Mouse (Mus musculus) fibroblast of lung, adult 2 months (primary cell): ENCODE data around the gene Unc13b.

Experiments
- DNase-seq: peaks from one replicate; pipeline ENCODE4 v3.0.0-alpha.2; 2011; ENCODE audit warnings: low read depth

The Unc13b gene

DNA sequence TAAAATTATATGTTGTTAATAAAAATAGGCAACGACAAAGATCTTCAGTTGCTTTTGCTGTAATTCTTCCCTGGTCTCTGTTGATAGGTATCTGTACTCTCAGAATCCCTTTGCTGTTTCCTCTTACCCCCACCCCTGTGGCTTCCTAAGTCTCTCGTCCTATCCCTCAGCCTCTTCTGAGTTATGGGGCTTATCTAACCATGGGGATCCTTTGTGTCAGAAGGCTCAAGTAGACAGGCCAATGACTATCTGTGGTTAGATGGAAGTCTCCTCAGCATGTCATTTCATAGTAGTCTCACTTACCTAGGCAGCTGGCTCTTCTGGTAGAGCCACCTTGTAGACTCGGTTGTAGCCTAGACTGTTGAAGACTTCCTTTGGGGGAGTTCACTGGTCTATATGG lies 173.1 kb downstream of the Unc13b start:
- no peak for DNase-seq

DNA sequence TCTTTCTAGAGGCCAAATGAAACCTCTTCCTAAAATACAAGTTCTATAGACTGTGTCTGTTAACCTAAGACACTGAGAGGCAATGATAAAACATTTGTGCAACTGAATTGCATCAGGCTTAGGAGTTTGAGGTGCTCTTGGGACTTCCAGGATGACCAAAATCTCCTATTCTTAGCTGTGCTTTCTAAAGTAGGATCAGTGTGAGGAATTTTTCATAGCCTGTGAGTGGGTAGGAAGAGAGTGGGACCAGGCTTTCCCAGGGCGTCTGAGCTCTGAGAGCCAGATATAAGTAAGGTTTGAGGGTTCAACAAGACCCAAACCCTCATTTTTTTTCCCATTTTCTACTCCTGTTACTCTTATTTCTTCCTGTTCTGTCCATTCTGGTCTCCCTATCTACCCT lies 174.2 kb downstream of the Unc13b start:
- DNase-seq, result no peak

DNA sequence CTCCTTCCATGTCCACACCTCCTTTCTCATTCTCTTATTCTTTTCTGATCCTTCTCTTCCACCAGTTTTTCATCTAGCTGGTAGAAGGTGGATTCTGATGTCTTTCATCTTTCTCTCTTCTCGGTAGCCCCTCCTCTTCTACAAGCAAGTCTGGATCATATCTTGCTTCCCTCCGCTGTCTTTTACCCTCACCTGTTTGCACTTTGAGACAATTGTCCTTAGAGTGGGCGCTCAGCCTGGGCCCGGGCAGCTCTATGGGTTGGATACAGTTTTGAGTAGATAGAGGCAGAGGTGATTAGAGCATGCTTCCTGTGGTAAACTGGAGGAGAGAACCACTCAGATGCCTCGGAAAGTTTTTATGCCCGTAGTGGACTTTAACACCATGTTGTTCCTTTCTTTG lies 174.7 kb downstream of the Unc13b start:
- DNase-seq, result no peak

DNA sequence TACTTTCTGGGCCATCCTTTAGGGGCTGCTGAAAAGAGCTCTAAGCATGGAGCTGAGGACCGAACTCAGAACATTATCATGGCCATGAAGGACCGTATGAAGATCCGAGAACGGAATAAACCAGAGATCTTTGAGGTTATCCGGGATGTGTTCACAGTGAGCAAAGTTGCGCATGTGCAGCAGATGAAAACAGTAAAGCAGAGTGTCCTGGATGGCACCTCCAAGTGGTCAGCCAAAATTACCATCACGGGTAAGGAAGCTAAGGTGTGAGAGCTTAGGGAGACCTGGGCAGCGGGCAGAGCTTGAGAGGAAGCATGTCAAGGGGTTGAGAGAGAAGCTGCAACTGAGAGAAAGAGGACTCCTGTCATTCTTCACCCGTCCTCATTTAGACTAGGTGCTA lies 178.1 kb downstream of the Unc13b start:
- DNase-seq, result no peak

DNA sequence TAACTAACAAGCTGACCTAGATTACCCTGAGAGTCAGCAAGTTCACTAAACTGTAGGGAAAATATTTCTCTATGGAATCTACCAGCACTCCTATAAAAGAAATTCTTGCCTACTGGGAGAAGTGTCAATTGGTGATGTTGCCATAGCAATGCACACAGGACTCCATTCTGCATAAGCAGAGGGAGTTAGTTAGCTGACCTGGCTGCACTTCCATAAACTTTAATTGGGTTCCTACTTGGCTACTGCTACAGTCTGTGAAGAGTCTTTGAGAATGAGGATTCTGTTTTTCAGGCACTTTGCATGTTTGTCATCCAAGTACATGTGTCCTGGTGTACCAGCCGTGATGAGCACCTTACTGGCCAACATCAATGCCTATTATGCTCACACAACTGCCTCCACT lies 182.0 kb downstream of the Unc13b start:
- no peak for DNase-seq

DNA sequence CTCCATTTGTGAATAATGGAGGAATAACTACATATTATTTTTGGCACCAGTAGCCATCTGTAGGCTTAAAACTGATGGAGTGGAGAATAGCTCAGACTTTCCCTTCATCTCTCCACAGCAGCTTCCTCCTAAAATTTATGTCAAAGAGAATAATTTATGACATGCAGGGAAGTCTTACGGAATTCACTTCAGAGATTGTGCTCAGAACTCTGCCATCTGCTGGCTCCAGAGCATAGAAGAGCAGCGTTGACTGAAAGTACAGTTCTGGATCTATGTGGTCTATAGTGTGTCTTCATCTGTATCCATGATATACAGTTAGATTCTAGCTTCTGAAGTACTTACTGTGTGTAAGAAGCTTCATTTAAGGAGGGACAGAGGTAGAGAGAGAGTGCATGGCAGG lies 185.3 kb downstream of the Unc13b start:
- DNase-seq, result no peak

DNA sequence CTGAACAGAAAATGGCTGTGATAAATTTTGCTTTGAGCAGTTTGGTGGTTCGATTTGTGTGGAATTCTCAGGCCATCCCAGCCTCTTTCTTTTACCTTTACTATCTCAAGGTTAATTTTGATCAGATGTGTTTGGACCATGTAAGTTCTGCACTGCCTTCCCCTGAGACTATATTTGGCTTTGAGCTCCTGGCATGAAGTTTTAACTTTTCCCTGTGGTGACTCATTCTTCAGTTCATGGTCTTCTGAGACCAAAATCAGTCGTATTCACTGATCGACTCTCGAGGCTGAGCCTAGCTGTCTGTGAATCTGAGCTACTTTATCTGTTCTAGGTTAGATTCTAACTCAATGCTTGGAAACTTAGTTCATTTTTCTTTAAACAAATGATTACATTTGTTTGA lies 187.0 kb downstream of the Unc13b start:
- no peak for DNase-seq

DNA sequence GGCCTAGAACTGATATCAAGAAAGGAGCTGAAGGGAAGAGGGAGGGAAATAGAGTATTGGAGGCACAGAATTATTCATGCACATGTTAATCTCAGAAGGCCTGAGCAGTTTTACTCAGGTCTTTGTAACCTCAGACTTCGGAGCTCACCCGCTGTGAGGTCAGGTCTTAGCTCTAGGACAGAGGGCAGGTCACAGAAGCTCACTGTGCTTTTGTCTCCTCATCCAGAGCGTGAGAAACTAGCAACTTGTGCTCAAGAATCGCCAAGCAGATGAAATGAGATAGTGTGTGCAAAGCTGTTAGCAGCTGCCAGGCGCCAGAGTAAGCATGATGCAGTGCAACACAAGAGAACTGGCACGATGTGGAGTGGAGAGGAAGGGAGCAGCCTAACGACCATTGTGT lies 189.3 kb downstream of the Unc13b start:
- no peak for DNase-seq

DNA sequence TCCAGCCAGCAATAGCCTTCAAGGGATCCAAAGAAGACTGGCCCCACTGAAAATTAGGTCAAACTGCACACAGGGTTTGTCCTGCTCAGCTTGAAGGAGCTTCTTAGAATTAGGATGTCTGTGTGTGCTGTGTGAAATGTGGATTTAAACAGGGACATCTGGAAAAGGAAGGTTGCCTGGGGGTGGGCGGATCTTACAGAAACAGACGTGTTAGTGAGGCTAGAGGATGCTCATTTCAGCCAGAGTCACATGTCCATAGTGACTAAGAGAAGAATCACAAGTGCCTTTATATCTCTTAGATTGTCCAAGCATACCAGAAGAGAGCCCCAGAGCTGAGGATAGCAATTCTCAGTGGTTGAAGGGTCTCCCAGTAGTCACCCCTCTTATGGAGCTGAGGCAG lies 190.2 kb downstream of the Unc13b start:
- DNase-seq, result no peak

DNA sequence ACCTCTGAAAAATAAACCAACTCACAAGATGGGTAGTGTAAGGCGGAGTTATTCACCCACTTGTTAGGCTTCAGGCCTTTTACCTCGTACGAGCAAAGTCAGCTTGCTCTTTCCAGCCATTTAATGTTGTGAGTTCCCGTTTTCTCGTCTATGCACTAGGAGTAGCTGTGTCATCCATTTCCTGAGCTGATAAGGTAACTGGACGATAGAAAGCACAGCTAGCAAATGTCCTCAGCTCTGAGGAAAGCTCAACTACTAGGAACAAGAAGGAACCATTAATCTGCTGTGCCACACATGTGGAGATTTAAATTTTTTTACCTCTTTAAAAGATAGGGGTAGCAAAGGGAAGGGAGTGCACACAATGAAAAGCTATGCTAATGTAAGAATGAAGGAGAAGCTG lies 192.5 kb downstream of the Unc13b start:
- DNase-seq, result no peak

DNA sequence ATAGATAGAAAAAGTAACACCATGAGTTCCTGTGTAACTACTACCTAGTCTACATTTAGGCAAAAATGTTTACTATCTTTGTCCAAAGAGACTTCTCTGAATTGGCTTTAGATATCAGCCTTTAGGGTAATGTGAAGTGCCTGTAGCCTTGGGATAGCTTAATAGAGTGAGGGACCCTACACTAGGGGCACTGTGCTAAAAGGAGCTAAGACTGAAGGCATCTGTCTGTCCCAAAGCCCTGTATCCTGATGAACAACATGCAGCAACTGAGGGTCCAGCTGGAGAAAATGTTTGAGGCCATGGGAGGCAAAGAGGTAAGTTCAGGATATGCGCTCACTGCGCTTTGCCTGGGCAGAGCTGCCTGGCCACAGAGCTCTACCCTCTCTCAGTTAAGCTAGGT lies 198.3 kb downstream of the Unc13b start:
- DNase-seq, result no peak

DNA sequence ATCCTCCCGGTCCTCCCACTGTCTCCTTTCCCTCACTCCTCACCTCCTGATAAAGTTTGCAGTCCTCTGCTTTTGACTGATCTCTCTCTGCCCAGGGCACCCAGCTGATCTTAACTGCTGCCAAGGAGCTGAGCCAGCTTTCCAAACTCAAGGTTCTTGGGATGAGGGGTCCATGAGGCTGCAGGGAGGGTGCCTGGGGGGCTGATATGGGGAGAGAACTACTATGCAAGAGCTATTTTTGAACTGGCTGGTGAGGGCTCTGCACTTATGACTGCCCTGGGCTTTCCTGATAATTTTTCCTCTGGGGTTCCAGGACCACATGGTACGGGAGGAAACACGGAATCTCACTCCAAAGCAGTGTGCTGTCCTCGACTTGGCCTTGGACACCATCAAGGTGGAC lies 199.8 kb downstream of the Unc13b start:
- DNase-seq, result no peak

DNA sequence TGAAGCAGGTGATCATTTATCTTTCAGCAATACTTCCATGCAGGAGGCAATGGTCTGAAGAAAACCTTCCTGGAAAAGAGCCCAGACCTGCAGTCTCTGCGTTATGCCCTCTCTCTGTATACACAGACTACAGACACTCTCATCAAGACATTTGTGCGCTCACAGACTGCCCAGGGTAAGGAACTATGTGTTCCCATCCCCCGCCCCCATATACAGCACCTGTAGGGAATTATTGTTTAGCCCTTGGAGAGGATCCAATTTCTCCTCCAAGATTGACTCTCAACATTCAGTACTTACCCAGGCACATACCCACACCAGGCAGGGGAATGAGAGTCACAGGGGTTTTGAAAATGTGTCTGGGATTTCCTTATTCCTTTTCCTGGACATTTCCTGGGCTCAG lies 200.7 kb downstream of the Unc13b start:
- no peak for DNase-seq

DNA sequence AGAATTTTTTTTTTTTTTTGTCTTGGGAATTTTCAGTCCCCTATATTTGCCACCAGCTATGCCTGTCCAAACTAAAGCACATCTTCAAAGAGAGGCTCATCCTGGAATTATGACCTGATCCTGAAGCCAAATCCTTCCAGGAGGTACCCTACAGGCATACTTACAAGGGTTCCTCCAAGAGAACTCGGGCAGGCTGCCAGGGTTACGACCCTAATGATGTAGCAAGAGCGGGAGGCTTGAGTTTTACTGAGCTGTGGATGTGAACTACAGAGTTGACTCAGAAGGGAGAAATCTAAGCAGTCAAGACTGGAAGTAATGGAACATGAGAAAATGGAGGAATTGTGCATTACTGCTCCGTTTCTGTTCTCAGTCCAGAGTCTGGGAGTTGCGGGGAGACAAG lies 201.3 kb downstream of the Unc13b start:
- no peak for DNase-seq

DNA sequence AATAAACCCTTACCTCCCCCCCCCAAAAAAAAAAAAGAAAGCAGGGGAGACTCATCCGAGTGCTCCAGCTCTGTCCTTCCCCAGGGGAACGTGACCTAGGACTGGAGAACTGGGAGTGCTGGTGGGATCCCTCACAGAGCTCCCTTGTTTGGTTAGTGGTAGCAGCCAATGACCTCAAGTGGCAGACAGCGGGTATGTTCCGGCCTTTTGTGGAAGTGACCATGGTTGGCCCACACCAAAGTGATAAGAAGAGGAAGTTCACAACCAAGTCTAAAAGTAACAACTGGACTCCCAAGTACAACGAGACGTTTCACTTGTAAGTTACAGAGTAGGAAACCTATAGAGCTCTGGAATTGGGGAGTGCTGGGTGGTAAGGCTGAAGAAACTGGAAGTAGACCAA lies 204.1 kb downstream of the Unc13b start:
- no peak for DNase-seq

DNA sequence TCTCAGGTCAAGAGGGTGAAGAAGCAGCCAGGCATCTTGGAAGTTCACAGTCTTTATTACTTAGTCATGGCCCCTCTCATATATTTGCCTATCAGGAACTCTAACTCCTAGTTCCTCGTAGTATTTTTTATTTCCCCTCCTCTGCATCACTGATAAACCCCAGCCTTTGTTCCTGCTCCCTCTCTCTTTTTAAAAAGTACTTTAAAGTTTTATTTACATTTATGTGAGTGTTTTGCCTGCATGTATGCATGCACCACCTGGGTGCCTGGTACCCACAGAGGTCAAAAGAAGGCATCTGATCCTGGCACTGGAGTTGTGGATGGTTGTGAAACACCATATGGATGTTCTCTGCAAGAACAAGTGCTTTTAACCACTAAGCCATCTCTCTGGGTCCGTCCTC lies 207.4 kb downstream of the Unc13b start:
- DNase-seq, result no peak

DNA sequence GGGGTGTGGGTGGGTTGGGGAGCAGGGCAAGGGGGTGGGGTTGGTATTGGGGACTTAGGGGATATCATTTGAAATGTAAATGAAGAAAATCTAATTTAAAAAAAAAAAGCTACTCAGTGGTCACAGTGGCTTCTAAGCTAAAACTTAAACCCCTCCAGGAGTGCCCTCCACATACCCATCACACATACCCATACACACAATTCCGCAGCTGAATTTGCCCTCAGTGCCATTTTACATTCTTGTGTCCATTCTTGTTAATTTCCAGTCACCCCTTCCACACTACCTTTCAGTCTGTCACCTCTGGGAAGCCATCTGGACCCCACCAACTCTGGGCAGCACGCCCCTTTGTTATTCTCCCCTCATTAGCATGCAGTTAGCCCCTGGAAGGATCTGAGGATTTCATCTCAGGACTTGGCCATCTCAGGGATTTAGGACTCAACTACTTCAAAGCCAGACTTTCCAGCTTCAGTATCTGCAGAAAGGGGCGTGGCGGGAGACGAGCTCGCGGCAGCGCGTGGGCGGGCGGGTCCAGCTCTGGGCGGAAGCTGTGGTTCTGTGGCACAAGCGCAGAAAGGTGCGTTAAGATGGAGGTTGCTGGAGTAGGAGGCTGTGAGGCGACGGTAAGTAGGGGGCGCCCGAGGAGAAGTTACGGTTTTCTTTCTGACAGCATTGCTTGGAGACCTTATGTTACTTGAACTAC lies 208.0 kb downstream of the Unc13b start, which contains the start of gene Atp8b5:
Atp8b5 (plus strand) TSS at position 537 of the 700 bp plus-strand sequence.
- DNase-seq, result peak; percentile 67

DNA sequence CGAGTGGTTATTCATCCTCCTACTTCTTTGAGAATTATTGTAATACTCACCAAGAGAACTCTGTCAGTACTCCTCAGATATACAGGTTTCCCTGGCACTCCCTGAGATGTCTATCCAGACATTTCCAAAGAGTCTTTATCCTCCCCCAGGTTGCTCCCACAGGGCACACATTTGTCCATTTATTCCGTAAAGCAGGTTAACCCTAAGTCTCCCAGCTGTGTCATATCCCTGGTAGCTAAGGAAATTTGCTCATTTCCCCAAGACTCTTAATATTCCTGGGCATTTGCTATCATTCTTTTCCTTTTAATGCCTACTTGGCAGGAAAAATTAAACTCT lies 208.5 kb downstream of the Unc13b start:
- no peak for DNase-seq

DNA sequence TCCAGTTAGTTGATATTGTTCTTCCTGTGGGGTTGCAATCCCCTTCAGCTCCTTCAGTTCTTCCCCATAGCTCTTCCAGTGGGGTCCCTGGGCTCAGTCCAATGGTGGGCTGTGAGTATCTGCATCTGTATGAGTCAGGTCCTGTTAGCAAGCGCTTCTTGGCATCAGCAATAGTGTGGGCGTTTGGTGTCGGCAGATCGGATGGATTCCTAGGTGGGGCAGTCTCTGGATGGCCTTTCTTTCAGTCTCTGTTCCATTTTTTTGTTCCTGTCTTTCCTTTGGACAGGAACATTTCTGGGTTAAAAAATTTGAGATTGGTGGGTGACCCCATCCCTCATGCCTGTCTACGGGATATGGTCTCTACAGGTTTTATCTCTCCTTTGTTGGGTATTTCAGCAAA lies 226.7 kb downstream of the Unc13b start:
- no peak for DNase-seq

DNA sequence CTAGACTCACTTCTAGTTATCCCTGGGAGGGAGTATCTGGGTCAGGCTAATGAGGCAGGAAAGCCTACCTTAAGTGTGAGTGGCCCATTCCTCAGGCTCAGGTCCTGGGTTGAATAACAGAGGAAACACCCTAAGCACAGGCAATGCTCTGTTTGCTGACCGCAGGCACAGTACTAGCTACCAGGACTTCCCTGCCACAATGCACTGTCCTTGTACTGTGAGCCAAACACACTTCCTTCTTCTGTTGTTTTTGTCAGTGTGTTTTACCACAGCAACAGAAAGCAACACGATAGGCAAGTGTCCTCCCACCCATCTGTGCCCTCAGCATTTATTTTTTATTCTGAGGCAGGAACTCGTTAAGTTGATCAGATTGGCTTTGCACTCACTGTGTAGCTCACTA lies 228.6 kb downstream of the Unc13b start:
- DNase-seq, result no peak

DNA sequence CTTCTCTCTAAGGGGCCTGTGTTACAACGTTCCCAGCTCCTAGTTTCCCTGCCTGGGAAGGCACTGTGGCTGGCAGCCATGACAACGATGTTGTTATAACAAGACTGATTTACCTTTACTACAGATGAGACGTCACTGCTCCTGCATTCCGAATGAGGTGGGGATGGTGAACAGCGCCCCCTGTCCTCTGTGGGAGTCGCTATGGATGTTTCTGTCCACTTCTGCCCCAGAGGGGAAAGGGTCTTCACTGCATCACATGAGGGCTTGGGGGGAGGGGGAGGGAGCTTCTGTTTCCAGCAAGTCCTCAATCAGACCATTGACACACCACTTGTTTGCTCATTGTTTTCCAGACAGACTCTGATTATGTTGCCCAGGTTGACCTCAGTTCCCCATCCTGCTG lies 235.2 kb downstream of the Unc13b start:
- no peak for DNase-seq

DNA sequence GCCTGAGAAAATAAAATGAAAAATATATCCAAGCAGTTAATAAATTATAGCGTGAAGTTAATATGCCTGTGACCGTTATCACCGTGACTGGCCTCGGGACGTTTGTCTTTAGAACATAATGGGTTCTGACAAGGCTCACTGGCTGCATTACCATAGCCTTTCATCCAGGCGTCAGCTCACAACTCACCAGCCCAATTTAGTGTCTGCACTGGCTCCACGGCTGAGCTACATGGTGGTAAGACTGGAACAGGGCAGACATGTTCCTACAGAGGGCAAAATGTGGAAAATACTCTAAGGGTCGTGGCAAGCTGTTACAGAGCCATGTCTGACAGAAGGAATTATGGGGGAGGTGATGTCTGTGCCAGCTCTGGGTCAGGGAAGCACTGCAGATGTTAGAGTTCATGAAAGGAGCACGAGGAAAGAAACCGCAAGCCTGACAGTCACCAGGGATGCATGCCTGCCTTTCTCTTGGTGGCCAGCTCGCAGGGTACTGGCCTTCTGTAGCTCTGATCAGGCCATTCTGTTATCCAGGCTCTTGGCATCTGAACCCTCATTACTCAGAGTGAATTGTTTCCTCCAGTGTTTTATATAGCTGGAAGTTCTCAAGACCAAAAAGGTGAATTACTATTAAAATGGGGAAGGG lies 251.1 kb downstream of the Unc13b start:
- no peak for DNase-seq
